Mouse (Mus musculus) heart, embryonic 13.5 days (tissue): ENCODE data around the gene Fbrsl1. TPM values are rescaled to one million over a fixed set of nuclear protein-coding genes. Genes with fewer than 3 reads are reported as not detected.
"Not testable (repeated sequence)": the region's sequence is repeated elsewhere in the genome, so short reads cannot be mapped to it uniquely, and the experiment has no call there.

ENCODE experiments used
- ATAC-seq: fragments of 200-750 bp; cut with Nextera tagmentation; 2 replicates; pipeline ENCODE4 v1.8.0; 2017; ENCODE audit warnings: moderate TSS enrichment; ENCODE audit not compliant: insufficient number of reproducible peaks, low FRiP score, low TSS enrichment; ENCODE audit errors: extremely low read depth
- H3K27ac ChIP-seq: fragments of 300-500 bp; sonication (generic); replicated peaks from 2 replicates; pipeline ENCODE4 v1.5.1; 2015; ENCODE audit warnings: moderate library complexity, mild to moderate bottlenecking, inconsistent platforms
- H3K27me3 ChIP-seq: fragments of 300-500 bp; sonication (generic); replicated peaks from 2 replicates; pipeline ENCODE4 v1.6.1; 2015; ENCODE audit warnings: mild to moderate bottlenecking, inconsistent platforms
- H3K36me3 ChIP-seq: fragments of 300-500 bp; sonication (generic); 2 replicates; pipeline ENCODE4 v1.6.1; 2015; ENCODE audit warnings: mild to moderate bottlenecking, inconsistent platforms
- H3K4me1 ChIP-seq: fragments of 300-500 bp; sonication (generic); 2 replicates; pipeline ENCODE4 v1.6.1; 2015; ENCODE audit warnings: inconsistent platforms
- H3K4me2 ChIP-seq: fragments of 300-500 bp; sonication (generic); 2 replicates; pipeline ENCODE4 v1.6.1; 2015; ENCODE audit warnings: inconsistent platforms, mild to moderate bottlenecking, moderate library complexity
- H3K4me3 ChIP-seq: fragments of 300-500 bp; sonication (generic); 2 replicates; pipeline ENCODE4 v1.5.1; 2015; ENCODE audit warnings: moderate library complexity, mild to moderate bottlenecking, inconsistent platforms
- H3K9ac ChIP-seq: fragments of 300-500 bp; sonication (generic); 2 replicates; pipeline ENCODE4 v1.6.1; 2015; ENCODE audit warnings: inconsistent platforms, mild to moderate bottlenecking, moderate library complexity
- H3K9me3 ChIP-seq: fragments of 300-500 bp; sonication (generic); 2 replicates; pipeline ENCODE4 v1.6.1; 2016; ENCODE audit warnings: inconsistent platforms
- WGBS: fragments of 180-500 bp; shearing (Covaris S2); methylation state at CpG from one replicate; pipeline ENCODE4 v1.1.7; 2015; ENCODE audit warnings: mixed read lengths; 5-methylcytosine and 5-hydroxymethylcytosine counted together
- polyA plus RNA-seq: library from polyadenylated mRNA; unstranded; fragments of >200 nt; fragmentation: Nextera tagmentation; extraction: Ambion mirVana; gene quantifications from 2 replicates; pipeline ENCODE4 v1.2.1, GENCODE M21; 2015

Gene Fbrsl1
- polyA plus RNA-seq, 1 experiment from 2014 or later: 6.2 TPM

DNA sequence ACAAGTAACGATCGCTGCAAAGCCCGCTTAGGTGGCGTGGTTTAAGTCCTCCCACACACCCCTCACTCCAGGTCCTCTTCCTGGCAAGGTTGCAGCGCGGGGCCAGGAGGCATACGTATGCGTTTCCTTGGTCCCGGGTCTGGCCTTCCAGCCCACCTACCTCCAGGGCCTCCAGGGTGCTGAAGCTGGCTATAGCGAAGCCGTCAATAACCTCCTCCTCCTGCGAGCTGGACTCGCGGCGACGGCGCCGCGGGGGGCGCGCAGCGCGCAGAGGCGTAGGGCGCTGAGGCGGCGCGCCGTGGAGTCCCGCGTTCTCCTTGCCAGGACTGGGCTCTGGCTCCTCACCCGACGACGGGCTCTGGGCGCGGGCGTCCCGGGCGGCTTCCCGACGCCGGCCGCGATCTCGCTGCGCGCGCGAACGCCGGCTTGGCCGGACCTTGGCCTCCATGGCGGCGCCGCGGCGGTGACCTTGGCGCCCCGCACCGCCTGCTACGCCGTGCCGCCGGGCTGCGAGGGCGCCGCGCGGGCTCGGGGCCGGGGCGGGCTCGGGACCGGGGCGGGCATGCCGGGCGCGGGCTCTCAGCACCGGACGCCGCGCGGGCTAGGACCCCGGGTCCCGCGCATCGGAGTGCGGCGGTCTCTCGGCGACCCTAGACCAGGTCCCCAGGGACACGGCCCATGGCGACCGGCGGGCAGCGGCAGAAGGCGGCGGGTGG lies 425 bp downstream of the Fbrsl1 start:
- H3K27ac ChIP-seq: peak overlapping the region; percentile 81
- peaks cover 37% of the 10 kb centered on the region for H3K4me1 ChIP-seq
- H3K4me3 ChIP-seq: peak overlapping the region; percentile 98
- H3K36me3 ChIP-seq: no peaks in the 10 kb centered on the region
- peak overlapping the region; percentile 98 for H3K9ac ChIP-seq
- WGBS: under 1% methylated on average over 96 of the region's 98 CpGs
- H3K4me2 ChIP-seq: peak overlapping the region; percentile 98
- no peaks in the 10 kb centered on the region for H3K9me3 ChIP-seq
- ATAC-seq: peak; percentile 0; the same call in 1 of the 2 replicates
- H3K27me3 ChIP-seq: peaks cover 22% of the 10 kb centered on the region

DNA sequence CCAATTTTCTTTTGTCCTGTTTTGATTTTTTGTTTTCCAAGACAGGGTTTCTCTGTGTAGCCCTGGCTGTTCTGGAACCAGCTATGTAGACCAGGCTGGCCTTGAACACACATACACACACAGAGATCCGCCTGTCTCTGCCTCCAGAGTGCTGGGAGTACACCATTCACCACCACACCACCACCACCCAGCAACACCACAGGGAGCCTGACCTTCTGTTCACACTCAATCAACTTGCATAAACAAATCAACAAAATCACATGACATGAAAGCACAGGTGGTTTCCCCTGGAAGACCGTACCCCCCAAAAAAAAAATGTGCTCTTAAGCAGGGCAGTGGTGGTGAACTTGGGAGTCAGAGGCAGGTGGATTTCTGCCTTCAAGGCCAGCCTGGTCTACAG lies 3.8 kb downstream of the Fbrsl1 start:
- WGBS: 91% methylated on average over 2 of the region's 2 CpGs
- H3K9ac ChIP-seq: 0 out of 2 replicates have a peak overlapping the region, but pooled peaks have one; percentile 7
- no peaks in the 10 kb centered on the region for H3K9me3 ChIP-seq
- no peak overlapping the region for H3K4me2 ChIP-seq
- no peaks in the 10 kb centered on the region for H3K27me3 ChIP-seq
- H3K36me3 ChIP-seq: no peaks in the 10 kb centered on the region
- ATAC-seq: no peak
- H3K27ac ChIP-seq: no peak overlapping the region
- peaks cover 58% of the 10 kb centered on the region for H3K4me1 ChIP-seq
- H3K4me3 ChIP-seq: no peak overlapping the region

DNA sequence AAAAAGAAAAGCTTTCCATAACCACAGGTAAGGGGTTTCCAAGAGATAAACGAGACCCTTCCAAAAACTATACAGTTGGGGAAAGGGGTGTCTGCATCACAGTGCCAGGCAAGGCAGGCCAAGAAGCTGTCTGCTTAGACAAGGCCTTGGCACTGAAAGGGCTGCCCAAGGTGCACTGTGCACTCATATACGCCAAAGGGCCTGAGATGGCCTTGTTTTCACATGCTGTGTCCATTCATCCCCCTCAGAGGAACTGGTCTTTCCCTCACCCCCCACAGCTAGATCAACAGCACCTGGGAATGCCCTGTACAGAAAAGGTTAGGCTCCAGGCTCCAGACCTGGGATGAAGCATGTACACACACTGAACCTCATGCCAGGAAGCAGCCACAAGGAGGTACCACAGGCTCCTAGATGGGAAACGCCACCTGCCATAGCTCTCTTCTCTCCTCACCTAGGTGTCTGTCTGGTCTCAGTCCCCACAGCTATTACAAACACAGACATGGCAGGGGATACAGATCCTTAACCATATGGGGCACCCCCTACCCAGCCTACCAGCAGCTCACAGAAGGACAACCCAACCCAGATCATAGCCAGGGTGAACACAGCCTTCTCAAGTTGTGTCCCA lies 5.2 kb downstream of the Fbrsl1 start:
- 81% methylated on average over 3 of the region's 3 CpGs for WGBS
- Histone ChIP-seq H3K4me3 (no peak overlapping the region), H3K4me2 (no peak overlapping the region), H3K9ac (no peak overlapping the region), H3K36me3 (no peaks in the 10 kb centered on the region), H3K27me3 (no peaks in the 10 kb centered on the region), H3K4me1 (peaks cover 65% of the 10 kb centered on the region), H3K27ac (no peak overlapping the region), H3K9me3 (no peaks in the 10 kb centered on the region)
- ATAC-seq: no peak

DNA sequence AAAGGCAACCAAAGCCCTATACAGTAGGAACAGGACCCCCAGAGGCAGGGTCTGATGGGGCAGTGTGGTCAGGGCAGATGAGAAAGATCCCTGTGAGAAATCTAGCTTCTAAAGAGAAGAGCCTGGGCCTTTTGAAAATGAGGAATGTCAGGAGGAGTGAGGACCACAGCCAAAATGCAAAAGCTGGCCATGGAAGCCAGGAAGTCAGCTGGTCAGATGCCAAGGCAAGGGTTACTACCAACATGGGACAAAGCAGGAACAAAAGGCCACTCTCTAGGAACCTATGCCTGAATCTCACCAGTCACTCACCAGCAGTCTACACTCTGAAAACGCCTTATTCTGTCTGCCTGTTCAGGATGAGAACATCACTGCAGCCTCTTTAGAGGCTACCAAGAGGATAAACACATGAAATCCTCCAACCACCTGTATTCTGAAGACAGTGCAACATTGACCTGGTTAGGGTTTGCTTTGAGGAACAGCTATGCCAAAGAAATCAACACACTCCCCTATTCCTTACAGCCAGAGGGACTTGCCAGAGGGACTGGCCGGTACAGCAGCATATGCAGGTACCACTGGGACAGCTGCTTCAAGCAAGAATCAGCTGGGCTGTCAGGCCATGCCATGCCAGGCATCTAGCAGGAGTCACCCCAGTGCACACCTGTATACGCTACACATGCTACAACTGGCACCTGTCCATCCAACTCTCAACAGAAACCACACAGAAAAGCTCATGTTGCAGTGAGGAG lies 8.6 kb downstream of the Fbrsl1 start:
- no peak overlapping the region for H3K4me2 ChIP-seq
- WGBS: 81% methylated on average over 3 of the region's 3 CpGs
- peak overlapping the region; percentile 30 for H3K9ac ChIP-seq
- ATAC-seq: no peak
- H3K27ac ChIP-seq: peak overlapping the region; percentile 37; the same call in 1 of the 2 replicates
- no peaks in the 10 kb centered on the region for H3K9me3 ChIP-seq
- H3K36me3 ChIP-seq: no peaks in the 10 kb centered on the region
- H3K27me3 ChIP-seq: no peaks in the 10 kb centered on the region
- peaks cover 51% of the 10 kb centered on the region for H3K4me1 ChIP-seq
- H3K4me3 ChIP-seq: no peak overlapping the region

DNA sequence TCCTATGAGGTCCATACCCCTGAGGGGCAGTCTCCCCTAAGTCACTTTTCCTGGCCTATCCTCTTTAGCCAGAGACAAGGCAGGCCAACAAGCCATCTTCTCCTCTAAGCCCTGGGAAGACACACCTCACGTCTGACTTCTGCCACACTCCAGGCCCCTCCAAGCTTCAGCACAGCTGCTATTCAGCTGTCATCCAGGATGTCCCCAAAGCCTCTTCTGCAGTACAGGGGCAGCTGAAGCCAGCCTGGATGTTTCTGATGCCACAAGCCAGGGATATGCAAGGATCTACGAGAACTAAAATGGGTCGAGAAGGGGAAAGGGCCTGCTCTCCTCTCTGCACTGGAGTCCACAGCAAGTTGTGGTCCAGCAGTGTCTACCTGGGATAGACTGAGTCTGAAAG lies 9.7 kb downstream of the Fbrsl1 start:
- Histone ChIP-seq H3K27ac (no peak overlapping the region), H3K36me3 (no peaks in the 10 kb centered on the region), H3K4me2 (no peak overlapping the region), H3K9me3 (no peaks in the 10 kb centered on the region), H3K27me3 (no peaks in the 10 kb centered on the region), H3K9ac (no peak overlapping the region), H3K4me3 (no peak overlapping the region), H3K4me1 (peaks cover 56% of the 10 kb centered on the region)
- ATAC-seq: no peak
- WGBS: 47% methylated on average over 3 of the region's 3 CpGs

GRCm38 (mm10) chr5:110437632-110438261 lies 10.6 kb downstream of the Fbrsl1 start:
- no peak overlapping the region for H3K4me3 ChIP-seq
- H3K4me2 ChIP-seq: no peak overlapping the region
- no peak overlapping the region for H3K27ac ChIP-seq
- ATAC-seq: no peak
- no peaks in the 10 kb centered on the region for H3K27me3 ChIP-seq
- H3K9ac ChIP-seq: no peak overlapping the region
- H3K4me1 ChIP-seq: peaks cover 52% of the 10 kb centered on the region
- WGBS: 59% methylated on average over 6 of the region's 6 CpGs
- no peaks in the 10 kb centered on the region for H3K9me3 ChIP-seq
- H3K36me3 ChIP-seq: peaks cover 4% of the 10 kb centered on the region

DNA sequence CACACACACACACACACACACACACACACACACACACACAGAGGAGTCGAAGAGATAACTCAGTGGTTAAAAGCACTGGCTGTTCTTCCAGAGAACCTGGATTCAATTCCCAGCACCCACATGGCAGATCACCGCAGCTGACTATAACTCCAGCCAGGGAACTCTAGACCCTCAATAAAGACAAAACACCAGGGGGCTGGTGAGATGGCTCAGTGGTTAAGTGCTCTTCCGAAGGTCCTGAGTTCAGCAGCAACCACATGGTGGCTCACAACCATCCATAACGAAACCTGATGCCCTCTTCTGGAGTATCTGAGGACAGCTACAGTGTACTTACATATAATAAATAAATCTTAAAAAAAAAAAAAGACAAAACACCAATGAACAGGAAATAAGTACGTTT lies 12.1 kb downstream of the Fbrsl1 start:
- not testable (repeated sequence) for H3K9ac ChIP-seq, H3K27me3 ChIP-seq, H3K9me3 ChIP-seq, H3K4me2 ChIP-seq, ATAC-seq, H3K4me3 ChIP-seq, H3K27ac ChIP-seq
- WGBS: 80% methylated on average over 5 of the region's 5 CpGs
- Histone ChIP-seq H3K36me3 (peaks cover 20% of the 10 kb centered on the region), H3K4me1 (peaks cover 49% of the 10 kb centered on the region)

GRCm38 (mm10) chr5:110434816-110435215 lies 13.5 kb downstream of the Fbrsl1 start:
- H3K4me1 ChIP-seq: peaks cover 36% of the 10 kb centered on the region
- no peaks in the 10 kb centered on the region for H3K27me3 ChIP-seq
- ATAC-seq: no peak
- peaks cover 33% of the 10 kb centered on the region for H3K36me3 ChIP-seq
- H3K9me3 ChIP-seq: no peaks in the 10 kb centered on the region
- no peak overlapping the region for H3K27ac ChIP-seq
- H3K4me2 ChIP-seq: no peak overlapping the region
- H3K9ac ChIP-seq: no peak overlapping the region
- no peak overlapping the region for H3K4me3 ChIP-seq

- ATAC-seq: no peak
- Histone ChIP-seq H3K9me3 (no peaks in the 10 kb centered on the region), H3K4me3 (no peak overlapping the region), H3K36me3 (peaks cover 43% of the 10 kb centered on the region), H3K9ac (no peak overlapping the region), H3K27me3 (no peaks in the 10 kb centered on the region), H3K4me2 (no peak overlapping the region), H3K27ac (no peak overlapping the region), H3K4me1 (peaks cover 4% of the 10 kb centered on the region)
- WGBS: 38% methylated on average over 9 of the region's 9 CpGs
Measured at GRCm38 (mm10) chr5:110429045-110429444, 19.3 kb downstream of the Fbrsl1 start.

DNA sequence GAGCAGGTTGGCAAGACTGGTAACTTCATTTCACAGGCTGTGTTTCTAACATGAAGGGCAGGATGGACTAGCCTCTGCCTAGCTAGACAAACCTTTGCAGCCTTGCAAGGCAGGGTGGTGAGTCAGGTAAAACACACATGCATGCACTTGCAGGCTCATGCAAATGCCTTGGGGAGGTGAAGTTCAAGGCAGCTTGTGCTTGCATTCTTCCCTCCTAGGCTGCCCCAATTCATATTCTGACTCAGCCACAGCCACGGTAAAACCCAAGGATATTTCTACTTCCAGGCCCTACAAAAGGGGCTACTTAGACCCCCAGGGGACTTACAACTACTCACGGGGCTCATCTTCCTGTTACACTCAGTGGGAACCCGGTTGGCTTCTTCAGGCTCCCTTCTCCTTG lies 20.0 kb downstream of the Fbrsl1 start:
- ATAC-seq: no peak
- no peak overlapping the region for H3K4me2 ChIP-seq
- no peaks in the 10 kb centered on the region for H3K27me3 ChIP-seq
- 77% methylated on average over 3 of the region's 3 CpGs for WGBS
- no peaks in the 10 kb centered on the region for H3K9me3 ChIP-seq
- H3K27ac ChIP-seq: no peak overlapping the region
- H3K4me1 ChIP-seq: peaks cover 4% of the 10 kb centered on the region
- no peak overlapping the region for H3K9ac ChIP-seq
- peaks cover 43% of the 10 kb centered on the region for H3K36me3 ChIP-seq
- no peak overlapping the region for H3K4me3 ChIP-seq

GRCm38 (mm10) chr5:110425187-110425586 lies 23.1 kb downstream of the Fbrsl1 start:
- H3K9ac ChIP-seq: no peak overlapping the region
- no peak overlapping the region for H3K4me2 ChIP-seq
- H3K27ac ChIP-seq: no peak overlapping the region
- no peaks in the 10 kb centered on the region for H3K9me3 ChIP-seq
- H3K4me1 ChIP-seq: peaks cover 4% of the 10 kb centered on the region
- peaks cover 13% of the 10 kb centered on the region for H3K36me3 ChIP-seq
- no peak for ATAC-seq
- H3K27me3 ChIP-seq: no peaks in the 10 kb centered on the region
- WGBS: 90% methylated on average over 4 of the region's 4 CpGs
- H3K4me3 ChIP-seq: no peak overlapping the region
